Mouse (Mus musculus): Measurements from ENCODE around the gene Spsb4.
"Not testable (repeated sequence)": the region's sequence is repeated elsewhere in the genome, so short reads cannot be mapped to it uniquely, and the experiment has no call there.

Gene Spsb4

DNA sequence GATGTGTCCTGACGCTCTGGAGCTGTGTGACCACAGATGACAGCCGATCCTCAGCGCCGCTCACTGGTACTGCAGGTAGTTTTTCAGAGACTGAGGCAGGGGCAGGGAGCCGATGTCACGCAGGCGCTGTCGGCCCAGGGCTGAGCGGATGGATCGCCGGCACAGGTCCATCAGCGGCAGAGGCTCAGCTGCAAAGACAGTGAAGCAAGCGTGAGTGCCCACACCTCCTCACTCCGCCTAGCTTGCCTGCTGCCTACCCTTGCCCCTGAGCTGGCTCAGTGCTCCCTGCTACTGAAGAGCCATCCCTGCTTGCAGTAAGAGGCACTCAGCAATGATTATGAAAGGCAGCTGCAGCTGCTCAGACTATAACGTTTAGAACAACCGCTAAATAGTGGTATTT, 74.1 kb downstream of the Spsb4 start:
- DNase-seq = no peak

DNA sequence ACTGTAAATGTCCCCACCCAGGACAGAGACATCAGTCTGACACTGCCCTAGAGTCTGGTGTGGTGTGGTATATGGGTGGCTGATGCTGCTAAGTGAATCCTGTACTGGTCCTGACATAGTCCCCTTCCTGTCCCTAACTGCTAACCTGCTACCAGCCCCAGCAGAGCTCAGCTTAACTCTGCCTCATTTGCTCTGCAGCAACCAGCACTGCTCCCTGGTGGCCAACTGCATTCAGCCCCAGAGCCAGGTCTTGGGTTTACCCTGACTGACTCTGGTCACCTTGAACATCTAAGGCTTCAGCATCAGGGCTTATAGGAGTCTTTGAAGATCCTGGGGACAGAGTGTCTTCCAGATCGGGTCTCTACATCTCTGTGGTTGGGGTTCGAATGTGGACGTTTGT, 75.7 kb downstream of the Spsb4 start:
- DNase-seq = no peak

DNA sequence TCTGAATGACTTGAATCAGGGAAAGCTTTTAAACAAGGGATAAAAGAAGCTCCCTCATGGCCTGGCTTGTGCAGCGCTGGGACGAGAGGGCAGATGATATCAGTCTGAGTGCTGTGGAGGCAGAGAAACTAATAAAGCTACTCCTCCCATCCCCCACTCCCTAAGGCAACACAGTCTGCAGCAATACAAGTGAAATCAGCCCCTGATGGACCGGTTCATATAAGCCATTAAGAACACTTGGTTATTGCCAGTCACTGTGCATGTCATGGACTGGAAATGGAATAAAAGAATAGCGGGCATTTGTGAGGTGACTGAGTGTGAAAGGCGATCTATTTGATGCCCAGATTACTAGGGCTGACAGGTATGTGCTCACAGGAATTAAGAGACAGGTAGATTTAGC, 79.8 kb downstream of the Spsb4 start:
- no peak for DNase-seq

DNA sequence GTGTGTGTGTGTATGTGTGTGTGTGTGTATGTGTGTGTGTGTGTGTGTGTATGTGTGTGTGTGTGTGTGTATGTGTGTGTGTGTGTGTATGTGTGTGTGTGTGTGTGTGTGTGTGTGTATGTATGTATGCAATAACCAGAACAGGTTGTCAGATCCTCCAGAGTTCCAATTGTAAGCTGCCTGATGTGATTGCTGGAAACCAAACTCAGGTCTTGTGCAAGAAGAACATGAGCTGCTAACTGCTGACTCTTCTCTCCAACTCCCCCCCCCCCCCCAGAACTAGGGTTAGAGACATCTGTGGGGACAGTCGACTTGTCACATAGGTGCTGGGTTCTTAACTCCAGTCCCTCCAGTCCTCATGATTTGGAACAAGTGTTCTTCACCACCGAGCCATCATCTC, 82.2 kb downstream of the Spsb4 start:
- not testable (repeated sequence) for DNase-seq

DNA sequence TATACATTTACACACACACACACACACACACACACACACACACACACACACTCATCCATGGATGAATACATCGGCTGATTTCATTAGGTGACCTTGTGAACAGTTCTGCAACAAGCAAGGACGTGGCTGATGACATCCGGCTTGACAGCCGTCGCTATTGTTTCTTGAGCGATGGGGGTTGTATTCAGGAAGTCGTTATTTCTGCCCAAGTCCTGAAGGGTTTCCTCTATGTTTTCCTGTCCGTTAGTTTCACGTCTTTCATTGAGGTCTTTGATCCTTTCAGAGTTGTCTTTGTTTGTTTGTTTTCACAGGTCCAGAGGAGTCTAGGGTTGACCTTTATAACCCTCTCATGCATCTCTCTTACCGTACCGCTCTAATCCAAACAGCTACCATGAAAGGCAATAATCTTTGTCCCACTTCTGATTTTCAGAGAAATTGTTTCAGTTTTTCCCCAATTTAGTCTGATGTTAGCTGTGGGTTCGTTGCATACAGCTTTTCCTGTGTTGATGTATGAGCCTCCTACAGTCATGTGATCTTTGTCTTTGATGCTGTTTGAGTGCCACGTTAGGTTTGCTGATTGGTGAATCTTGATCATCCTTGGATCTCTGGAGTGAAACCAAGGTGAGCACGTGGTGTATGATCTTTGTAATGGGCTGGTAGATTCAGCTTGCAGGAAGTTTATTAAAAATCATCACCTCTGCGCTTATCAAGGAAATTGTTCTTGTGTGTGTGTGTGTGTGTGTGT, 82.9 kb downstream of the Spsb4 start:
- no peak for DNase-seq

DNA sequence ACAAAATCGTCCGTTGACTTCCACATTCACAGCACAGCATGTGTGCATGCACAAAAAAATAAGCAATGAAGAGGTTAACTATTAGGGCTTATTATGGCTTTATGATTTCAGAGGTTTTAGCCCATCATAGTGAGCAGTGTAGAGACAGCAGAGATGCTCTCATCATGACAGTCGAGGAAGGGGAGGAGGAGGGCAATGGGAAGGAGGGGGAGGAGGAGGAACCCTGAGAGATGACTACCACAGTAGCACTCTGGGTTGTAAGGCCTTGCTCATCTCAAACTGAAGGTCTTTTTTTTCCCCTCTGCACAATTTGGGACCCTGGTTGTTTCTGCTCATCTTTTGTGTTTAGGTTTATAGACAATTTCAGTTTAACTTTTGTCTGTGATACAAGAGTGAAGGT, 83.8 kb downstream of the Spsb4 start:
- no peak for DNase-seq

DNA sequence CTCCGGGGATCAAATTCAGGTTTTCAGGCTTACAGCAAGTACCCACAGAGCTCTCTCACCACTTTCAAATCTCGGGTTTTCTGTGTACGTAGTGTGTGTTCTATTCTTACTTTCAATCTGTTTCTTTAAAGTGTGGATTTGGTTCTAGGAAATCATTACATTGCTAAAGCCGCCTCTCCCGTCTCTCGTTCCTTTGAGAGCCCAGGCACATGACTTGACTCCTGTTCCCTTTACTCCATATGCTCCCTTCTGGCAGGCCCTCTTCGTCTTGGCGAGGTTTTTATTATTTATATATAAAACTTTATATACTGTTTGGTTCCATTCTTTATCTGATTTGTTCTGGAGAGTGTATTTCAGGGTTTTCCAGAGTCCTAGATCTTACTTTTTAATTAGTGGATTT, 85.9 kb downstream of the Spsb4 start:
- DNase-seq = no peak

DNA sequence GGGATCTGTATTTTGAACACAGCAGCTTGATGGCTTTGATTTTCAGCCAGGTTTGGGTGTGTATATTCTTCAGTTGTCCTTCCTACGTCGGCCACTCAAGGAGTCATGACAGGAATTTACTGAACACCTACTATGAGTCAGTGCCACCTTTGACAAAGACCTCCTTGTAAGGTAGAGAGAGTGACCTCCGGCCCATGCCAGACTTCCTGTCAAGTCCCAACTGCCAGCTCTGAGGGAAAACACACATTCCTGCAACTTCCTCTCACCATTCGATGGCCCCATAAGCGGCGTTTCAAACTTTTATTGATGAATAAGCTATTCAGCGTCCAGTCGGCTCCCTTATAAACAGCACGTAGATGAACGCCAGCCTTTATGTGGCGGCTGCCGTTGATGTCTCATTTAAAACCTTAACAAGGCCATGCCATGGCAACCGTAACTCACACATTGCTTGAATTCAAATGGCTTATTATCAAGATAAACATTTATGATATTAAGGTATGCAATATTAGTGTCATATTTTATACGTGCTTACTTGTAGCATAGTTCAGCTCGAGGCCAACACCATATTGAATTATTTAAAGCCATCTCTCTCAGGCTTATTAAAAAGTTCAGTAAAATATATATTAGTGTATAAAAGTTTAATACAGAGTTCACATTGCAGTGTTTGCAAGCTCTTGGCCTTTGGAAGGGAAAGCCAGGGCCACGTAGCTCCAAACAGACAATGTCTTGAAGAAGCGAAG, 94.9 kb downstream of the Spsb4 start:
- no peak for DNase-seq

DNA sequence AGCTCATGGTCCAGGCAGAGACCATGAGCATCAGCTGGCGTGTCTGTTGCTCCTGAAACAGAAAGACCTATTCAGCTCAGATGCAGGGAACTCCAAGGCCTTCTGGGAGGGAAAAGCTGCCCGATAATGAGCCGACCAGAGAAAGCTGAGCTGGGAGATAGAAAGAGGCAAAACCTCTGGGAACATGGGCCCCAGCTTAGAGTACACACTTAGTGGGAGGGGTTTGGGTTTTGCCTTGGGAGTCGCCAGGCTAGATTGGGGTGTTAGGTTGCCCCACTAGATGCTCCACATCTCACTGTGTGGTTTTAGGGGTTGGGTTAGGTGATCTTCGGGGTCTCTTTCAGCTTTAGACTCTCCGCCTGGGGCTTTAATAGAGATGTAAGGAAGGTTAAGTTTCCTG, 95.5 kb downstream of the Spsb4 start:
- no peak for DNase-seq

DNA sequence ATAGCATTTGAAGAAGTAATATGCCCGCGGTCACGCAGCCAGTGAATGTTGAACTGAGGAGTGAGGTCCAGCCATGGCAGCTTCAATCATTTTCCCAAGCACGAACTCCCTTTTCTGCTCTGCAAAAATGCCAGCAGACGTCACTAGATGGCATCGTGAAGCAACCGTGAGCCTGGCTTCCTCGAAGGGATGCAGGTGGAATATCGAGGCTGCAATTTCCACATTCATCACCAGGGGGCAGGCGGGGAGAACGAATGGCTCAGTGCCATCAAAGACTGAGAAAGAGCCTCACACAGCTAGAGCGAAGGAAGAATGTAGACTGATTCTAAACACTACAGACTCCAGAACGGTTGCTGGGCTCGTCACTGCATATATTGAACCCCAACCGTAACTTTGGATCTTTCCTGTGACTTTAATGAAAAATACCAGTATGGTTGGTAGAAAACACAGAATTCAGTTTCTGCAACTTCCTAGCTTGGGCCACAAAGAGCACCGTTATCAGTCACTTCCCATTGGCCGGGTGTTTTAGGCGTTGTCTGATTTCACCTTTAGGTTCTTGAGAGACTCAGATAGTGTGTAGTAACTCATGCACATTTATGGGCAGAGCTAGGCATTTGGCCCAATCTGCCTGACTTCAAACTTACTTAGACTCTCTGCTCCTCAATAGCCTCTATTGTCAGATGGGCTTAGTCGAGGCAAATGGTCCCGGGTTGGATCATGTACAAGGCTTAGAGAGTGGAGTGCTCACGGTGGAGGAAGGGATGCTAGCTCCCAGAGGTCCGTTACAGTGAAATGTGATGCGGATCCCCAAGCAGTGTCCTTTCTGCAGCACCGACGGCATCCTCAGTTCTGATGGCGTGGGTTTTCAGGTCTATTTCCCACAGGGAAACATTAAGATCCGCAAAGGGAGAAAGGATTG, 101.8 kb downstream of the Spsb4 start:
- DNase-seq = peak; percentile 91

DNA sequence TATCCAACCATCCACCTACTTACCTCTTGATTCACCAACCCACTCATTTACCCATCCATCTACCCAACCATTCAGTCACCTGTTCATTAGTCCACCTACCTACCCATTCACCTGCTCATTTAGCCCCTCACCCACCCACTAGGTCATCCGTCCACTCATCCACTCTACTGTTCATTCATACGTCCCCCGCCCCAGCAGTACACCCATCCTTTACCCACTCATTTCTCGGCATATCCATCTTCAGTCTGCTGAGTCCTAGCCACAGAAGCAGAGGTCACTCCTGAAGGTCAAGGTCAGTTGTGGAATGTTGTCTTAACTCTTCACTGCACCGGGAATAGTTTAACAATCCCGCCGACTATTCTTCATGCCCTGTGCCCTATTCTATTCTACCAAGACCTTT, 102.6 kb downstream of the Spsb4 start:
- no peak for DNase-seq

DNA sequence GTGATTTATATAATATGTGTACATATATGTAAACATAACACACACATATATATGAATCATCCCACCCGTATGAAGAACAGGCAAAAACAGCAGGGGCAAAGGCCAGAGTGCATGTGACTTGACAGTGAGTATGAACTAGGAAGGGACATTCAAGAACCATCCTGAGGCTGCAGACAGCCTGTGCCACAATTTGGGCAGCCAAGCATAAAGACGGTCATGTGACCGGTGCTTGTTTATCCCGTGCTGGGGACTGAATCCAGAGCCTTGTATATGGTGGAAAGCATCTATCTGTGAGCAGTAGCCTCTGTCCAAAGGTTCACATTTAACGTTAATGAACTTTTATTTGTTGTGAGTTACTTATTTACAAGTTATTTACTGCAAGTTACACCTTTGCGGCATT, 103.8 kb downstream of the Spsb4 start:
- no peak for DNase-seq

DNA sequence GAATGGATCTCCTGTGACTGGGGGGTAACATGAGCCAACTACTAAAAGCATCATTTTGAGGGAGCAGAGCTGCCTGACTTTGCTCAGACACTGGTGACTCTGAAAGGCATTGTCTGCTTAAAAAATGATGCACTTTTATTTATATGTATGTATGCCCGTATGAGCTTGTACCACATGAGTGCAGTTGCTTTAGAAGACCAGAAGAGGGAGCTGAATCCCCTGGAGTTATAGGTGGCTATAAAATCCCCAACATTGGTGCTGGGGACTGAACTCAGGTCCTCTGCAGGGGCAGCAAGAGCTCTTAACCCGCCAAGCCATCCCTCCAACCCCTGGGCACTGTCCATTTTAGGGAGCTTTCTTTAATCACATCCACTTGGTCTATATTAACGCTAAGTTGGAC, 104.6 kb downstream of the Spsb4 start:
- DNase-seq = no peak

DNA sequence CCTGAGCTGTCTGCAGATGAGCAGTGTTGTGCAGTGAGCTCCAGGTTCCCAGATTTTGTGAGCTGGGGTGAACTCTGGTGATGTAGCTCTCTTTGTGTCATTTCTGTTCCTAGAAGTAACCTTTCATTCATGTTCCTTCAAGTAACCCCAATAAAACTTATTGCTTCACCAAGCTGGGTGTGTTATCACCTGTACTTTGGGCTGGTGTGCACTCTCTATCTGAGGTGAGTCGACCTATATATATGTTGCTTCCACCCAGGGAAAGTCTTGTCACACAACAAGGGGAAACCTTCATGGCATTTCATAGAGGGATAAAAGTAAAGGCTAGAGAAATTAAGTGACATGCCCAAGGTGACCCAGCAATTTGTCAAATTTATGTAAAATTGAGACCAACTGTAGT, 109.1 kb downstream of the Spsb4 start:
- no peak for DNase-seq

DNA sequence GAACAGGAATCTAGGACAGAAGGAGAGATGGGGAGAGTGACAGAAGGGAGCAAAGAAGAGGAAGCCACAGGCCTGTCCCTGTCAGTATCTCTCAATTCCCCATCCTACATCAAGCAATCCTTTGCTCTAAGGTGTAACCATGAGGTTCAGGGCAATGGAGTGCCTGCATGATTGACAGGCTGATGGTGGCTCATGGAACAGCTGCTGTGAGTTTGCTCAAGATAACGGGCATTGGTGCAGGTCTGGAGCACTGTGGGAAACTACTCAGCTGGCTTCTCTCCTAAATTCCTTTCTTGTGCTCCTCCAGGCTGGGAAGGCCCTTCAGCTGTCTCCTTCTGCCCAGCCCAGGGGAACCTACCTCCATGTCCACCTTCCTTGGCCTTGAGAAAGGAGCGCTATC, 109.9 kb downstream of the Spsb4 start:
- no peak for DNase-seq

DNA sequence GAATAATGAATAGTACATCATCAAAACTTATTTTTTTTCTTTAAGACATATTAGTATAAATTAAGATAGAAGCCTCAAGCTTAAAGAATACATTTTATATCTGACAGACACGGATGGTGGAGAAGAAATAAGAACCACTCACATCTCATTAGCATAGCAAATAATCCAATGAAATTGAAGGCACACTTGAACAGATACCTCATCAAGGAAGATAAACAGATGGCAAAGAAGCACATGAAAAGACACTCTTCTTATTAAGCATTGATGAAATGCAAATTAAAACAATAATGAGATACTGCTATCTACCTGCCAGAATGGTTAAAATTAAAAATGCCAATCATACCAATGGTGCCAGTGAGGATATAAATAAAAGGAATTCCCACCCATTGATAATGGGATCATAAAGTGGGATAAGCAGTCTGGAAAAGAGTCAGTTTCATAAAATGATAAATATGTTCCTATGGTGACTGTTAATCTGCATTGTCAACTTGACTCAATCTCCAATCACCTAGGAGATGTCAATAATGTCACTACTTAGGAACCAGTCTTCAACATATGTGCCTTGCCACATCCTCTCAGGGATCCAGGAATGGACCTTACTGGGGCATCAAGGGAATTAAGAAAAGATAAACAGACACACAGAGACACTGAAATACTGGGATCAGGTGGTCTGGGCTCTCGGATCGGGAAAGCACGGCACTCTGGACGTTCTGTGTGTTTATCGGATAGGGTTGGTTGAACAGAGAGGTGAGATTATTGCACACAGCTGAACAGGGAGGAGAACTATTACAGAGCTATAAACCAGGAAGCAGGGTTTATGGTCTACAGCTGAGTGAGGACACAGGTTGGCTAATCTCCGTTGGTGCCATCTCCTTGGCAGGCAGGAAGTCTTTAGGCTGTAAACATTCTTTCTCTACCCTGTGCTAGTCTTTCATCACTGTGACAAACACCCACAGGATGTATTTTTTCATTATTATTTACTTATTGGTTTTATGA, 114.0 kb downstream of the Spsb4 start:
- no peak for DNase-seq

DNA sequence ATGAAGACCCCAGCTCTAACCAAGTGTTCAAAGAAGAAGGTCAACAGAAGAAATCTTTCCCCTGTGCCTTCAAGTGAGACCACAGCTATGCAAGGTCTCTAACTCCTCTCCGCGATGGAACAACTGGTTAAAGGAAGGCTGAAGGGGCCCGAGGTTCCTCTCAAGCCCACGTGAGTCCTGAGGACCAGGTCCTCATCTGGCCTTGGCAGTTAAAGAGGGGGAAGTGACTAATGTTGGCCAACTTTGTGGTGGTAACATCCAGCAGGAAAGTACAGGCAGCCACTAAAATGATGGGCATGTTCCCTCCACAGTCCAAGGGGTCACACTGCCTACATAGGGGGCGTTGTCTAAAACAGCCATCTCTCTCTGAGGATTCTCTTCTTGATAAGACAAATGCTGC, 118.9 kb downstream of the Spsb4 start:
- no peak for DNase-seq

DNA sequence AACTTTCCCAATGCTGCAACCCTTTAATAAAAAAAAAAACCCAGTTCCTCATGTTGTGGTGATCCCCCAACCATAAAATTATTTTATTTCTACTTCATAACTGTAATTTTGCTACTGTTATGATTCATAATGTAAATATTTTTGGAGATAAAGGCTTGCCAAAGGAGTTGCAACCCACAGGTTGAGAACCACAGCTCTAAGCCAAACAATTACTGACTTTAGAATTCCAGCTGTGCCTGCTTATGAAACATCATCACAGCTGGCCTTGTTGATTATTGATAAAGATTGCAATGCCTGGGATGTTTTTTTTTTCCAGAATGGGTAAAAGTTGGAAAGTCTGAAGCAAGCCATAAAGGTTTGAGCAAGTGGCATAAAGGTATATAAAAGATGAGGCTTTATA, 119.6 kb downstream of the Spsb4 start:
- DNase-seq = no peak

DNA sequence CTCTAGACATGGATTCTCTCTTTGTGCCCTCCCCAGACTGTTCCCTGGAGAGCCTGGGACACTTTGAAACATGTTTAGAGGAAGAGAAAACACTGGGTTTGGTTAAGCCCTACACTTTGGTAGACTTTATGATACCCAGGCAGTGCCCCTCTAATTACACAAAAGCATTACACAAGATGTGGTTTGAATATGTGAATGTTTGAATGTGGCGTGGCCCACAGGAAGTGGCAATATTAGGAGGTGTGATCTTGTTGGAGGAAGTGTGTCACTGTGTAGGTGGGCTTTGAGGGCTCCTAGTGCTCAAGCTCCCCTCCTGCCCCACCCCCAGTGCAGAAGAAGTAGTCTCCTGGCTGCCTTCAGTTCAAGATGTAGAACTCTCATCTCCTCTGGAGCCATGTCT, 122.0 kb downstream of the Spsb4 start:
- no peak for DNase-seq

DNA sequence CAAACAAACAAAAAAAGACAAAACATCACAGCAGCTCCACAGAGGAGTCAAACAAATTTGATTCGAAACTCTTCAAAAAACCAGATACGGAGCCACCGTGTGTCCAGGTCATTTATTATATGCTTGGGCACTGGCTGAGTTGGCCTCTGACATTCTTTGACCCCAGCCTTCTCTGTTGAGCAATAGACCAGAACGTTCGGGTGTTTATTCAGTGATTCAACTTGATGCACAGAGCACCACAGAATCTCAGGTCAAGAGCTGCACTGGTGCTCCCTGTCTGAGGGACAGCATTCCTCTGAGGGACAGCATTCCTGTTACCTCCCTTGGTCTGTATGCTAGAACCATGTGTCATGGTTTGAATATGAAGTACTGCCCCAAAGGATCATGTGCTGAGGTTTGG, 125.1 kb downstream of the Spsb4 start:
- DNase-seq = no peak
